Mouse (Mus musculus) erythroblast, embryonic 14.5 days (primary cell): Measurements from ENCODE around the gene Nlrp3. TPM values are rescaled to one million over a fixed set of nuclear protein-coding genes. Genes with fewer than 3 reads are reported as not detected.

Experiments used
- H3K27me3 ChIP-seq: 2 replicates; pipeline ENCODE4 v1.6.1; 2012; ENCODE audit warnings: inconsistent platforms; ENCODE audit not compliant: control insufficient read depth
- H3K36me3 ChIP-seq: 2 replicates; pipeline ENCODE4 v1.6.1; 2012; ENCODE audit warnings: mild to moderate bottlenecking, inconsistent platforms; ENCODE audit not compliant: control insufficient read depth
- H3K4me1 ChIP-seq: 2 replicates; pipeline ENCODE4 v1.6.1; 2012; ENCODE audit warnings: inconsistent platforms; ENCODE audit not compliant: control insufficient read depth
- H3K4me3 ChIP-seq: replicated peaks from 2 replicates; pipeline ENCODE3; 2012; ENCODE audit warnings: moderate library complexity, mild to moderate bottlenecking, inconsistent platforms
- H3K9me3 ChIP-seq: 2 replicates; pipeline ENCODE4 v1.6.1; 2012; ENCODE audit warnings: low read length, inconsistent platforms, mixed read lengths; ENCODE audit not compliant: control insufficient read depth
- GATA1 ChIP-seq: IDR thresholded peaks from 2 replicates; pipeline ENCODE4 v1.6.1; 2012; ENCODE audit warnings: low read length, inconsistent platforms, mixed read lengths
- TAL1 ChIP-seq: IDR thresholded peaks from 3 replicates; pipeline ENCODE4 v1.6.1; 2012; ENCODE audit warnings: low read length, inconsistent platforms, mixed read lengths
- polyA plus RNA-seq: library from polyadenylated mRNA; stranded (reverse); fragments of >175 nt; gene quantifications from 2 replicates; pipeline ENCODE4 v1.2.3, GENCODE M21; 2012

Nlrp3 gene
- polyA plus RNA-seq, 1 experiment = 0.04 TPM

GRCm38 (mm10) chr11:59513556-59513955, 27.8 kb upstream of the Nlrp3 start:
- H3K9me3 ChIP-seq = no peaks in the 10 kb centered on the region
- H3K27me3 ChIP-seq = no peaks in the 10 kb centered on the region
- no peak overlapping the region for H3K4me3 ChIP-seq
- peaks cover 3% of the 10 kb centered on the region; the same call in 1 of the 2 replicates for H3K36me3 ChIP-seq
- TF ChIP-seq TAL1 (no peak), GATA1 (no peak)
- H3K4me1 ChIP-seq = no peaks in the 10 kb centered on the region

DNA sequence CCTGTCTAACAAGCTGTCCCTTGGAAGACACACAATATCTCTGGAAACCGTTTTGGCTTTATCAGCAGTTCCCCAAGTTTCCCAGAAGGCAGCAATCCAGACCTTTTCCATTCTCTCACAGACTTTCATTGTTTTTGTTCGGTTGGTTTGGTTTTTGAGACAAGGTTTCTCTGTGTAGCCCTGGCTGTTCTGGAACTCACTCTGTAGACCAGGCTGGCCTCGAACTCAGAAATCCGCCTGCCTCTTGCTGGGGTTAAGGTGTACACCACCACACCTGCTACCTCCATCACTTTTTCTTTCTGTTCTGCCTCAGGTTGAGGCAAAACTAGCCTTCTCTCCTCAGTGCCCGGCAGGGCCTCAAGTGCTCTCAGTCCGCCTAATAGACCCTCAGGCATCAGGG, 27.0 kb upstream of the Nlrp3 start:
- H3K27me3 ChIP-seq = no peaks in the 10 kb centered on the region
- TF ChIP-seq TAL1 (no peak), GATA1 (no peak)
- no peaks in the 10 kb centered on the region for H3K9me3 ChIP-seq
- peaks cover 3% of the 10 kb centered on the region; the same call in 1 of the 2 replicates for H3K36me3 ChIP-seq
- no peak overlapping the region for H3K4me3 ChIP-seq
- H3K4me1 ChIP-seq = no peaks in the 10 kb centered on the region

DNA sequence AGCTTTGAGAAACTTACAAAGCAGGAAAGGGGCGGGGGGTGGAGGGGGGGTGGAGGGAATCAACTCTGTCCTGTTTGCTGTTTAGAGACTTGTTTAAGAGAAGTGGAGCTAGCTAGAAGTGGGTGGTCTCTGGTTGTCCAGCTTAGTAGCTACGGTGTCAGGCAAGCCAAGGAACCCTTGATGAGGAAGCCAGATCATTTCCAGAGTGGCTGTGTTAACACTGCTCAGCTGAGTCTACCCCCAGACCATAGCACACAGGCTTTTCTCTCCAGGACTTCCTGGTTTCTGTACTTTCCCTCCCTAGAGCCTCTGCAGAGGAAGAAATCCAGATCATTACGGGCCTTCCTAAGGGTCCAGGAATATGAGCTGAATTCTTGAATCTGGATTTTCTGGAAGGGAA, 26.6 kb upstream of the Nlrp3 start:
- no peaks in the 10 kb centered on the region for H3K4me1 ChIP-seq
- no peak overlapping the region for H3K4me3 ChIP-seq
- TF ChIP-seq GATA1 (no peak), TAL1 (no peak)

DNA sequence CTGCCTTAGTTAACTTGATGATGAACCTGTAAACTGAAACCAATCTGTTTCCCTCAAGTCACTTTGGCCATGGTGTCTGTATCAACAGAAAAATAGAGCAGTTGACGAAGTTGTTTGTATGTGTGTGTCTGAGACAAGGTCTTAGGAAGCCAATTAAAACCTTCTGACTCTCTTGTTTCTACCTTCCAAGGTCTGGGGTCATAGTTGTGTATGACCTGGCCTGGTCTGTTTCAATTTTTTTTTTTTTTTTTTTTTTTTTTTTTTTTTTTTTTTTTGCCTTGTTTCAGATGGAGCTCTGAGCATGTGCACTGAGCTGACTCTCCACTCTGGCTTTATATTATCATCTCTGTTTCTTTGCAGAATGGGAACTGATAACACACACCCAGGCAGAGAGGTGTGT, 23.9 kb upstream of the Nlrp3 start:
- Histone ChIP-seq H3K36me3 (no peaks in the 10 kb centered on the region), H3K4me1 (no peaks in the 10 kb centered on the region), H3K9me3 (no peaks in the 10 kb centered on the region), H3K4me3 (no peak overlapping the region), H3K27me3 (no peaks in the 10 kb centered on the region)
- TF ChIP-seq GATA1 (no peak), TAL1 (no peak)

More for the DNA sequence above, 26.6 kb upstream of the Nlrp3 start:
- Histone ChIP-seq H3K36me3 (peaks cover 3% of the 10 kb centered on the region; the same call in 1 of the 2 replicates), H3K27me3 (no peaks in the 10 kb centered on the region), H3K9me3 (no peaks in the 10 kb centered on the region)

- no peaks in the 10 kb centered on the region for H3K9me3 ChIP-seq
- H3K27me3 ChIP-seq = no peaks in the 10 kb centered on the region
- no peaks in the 10 kb centered on the region for H3K4me1 ChIP-seq
- H3K4me3 ChIP-seq = no peak overlapping the region
- H3K36me3 ChIP-seq = no peaks in the 10 kb centered on the region
- TF ChIP-seq TAL1 = no peak
- TF ChIP-seq GATA1 = no peak
These were observed 23.1 kb upstream of the Nlrp3 start for GRCm38 (mm10) chr11:59518226-59518625.

- H3K27me3 ChIP-seq = no peaks in the 10 kb centered on the region
- no peaks in the 10 kb centered on the region for H3K4me1 ChIP-seq
- peaks cover 4% of the 10 kb centered on the region for H3K9me3 ChIP-seq
- no peak overlapping the region for H3K4me3 ChIP-seq
- TF ChIP-seq GATA1 = no peak
- TF ChIP-seq TAL1 = no peak
- no peaks in the 10 kb centered on the region for H3K36me3 ChIP-seq
These were observed 21.4 kb upstream of the Nlrp3 start for GRCm38 (mm10) chr11:59519741-59520495.

DNA sequence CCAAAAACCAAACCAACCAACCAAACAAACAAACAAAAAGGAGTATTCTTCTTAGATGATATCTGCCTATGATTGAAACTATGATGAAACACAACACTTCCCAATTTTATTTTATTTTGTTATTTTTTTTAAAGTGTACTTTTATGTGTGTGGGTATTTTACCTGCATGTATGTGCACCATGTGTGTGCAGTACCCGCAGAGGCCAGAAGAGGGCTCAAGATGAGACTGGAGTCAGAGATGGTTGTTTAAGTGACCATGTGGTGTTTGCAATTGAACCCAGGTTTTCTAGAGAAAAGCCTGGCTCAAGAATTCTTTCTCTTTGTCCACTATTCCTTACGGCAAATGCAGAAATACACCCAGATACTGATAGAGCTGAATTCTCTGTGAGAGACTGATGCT, 17.2 kb upstream of the Nlrp3 start:
- Histone ChIP-seq H3K4me1 (no peaks in the 10 kb centered on the region), H3K27me3 (no peaks in the 10 kb centered on the region), H3K9me3 (peaks cover 4% of the 10 kb centered on the region), H3K36me3 (no peaks in the 10 kb centered on the region), H3K4me3 (no peak overlapping the region)
- TF ChIP-seq GATA1 (no peak), TAL1 (no peak)

- no peaks in the 10 kb centered on the region for H3K27me3 ChIP-seq
- H3K4me1 ChIP-seq = no peaks in the 10 kb centered on the region
- H3K9me3 ChIP-seq = peaks cover 4% of the 10 kb centered on the region
- H3K4me3 ChIP-seq = no peak overlapping the region
- no peaks in the 10 kb centered on the region for H3K36me3 ChIP-seq
- TF ChIP-seq GATA1 = no peak
- no peak for TF ChIP-seq TAL1
These were observed 16.1 kb upstream of the Nlrp3 start for GRCm38 (mm10) chr11:59525237-59525636.

- H3K4me3 ChIP-seq = no peak within 1 kb of the TSS
- H3K9me3 ChIP-seq = peaks cover 4% of the 10 kb centered on the region
- no peaks in the 10 kb centered on the region for H3K36me3 ChIP-seq
- no peaks in the 10 kb centered on the region for H3K27me3 ChIP-seq
- no peaks in the 10 kb centered on the region for H3K4me1 ChIP-seq
- TF ChIP-seq TAL1 (no peak), GATA1 (no peak)
These were observed 14.8 kb upstream of the Nlrp3 start, which contains the start of gene Zkscan17 for GRCm38 (mm10) chr11:59526472-59527080. TSS of gene Zkscan17 (minus strand) at chr11:59526751.
